Mouse (Mus musculus) ES-E14 (cell line): Measurements from ENCODE around the gene Mrpl36.

Source experiments
- ZC3H11A ChIP-seq: IDR thresholded peaks from 2 replicates; pipeline ENCODE4 v1.6.1; 2012; ENCODE audit warnings: low read depth, mild to moderate bottlenecking, inconsistent platforms, low read length, borderline replicate concordance
- ZNF384 ChIP-seq: IDR thresholded peaks from 2 replicates; pipeline ENCODE4 v1.6.1; 2012; ENCODE audit warnings: low read depth, low read length, inconsistent platforms

- TF ChIP-seq ZC3H11A, result no peak
- TF ChIP-seq ZNF384, result no peak
Measured at GRCm38 (mm10) chr13:73352491-73352890, 24.2 kb downstream of the Mrpl36 start.
